ENCODE assay signal across 21 mouse cellular contexts in the genomic region with DNA sequence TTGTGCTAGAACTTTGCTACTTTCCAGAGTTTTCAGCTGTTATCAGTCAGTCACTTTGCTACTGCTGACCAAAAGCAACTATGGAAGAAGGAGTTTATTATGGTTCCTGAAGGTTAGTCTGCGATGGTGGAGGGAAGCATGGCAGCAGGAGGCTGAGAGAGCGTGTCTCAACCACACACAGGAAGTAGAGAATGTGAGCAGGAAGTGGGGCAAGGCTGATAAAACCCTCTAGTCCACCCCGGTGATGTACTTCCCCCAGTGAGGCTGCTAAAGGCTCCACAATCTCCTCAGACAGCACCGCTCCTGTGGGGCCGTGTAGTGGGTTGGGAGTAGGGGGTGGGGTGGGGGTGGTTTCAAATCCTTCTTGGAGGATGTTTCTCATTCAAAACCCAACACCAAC. TPM values are rescaled to one million over a fixed set of nuclear protein-coding genes. Genes with fewer than 3 reads are reported as not detected.
DNase-seq lines count a peak whose midpoint lies in the region; ATAC-seq lines count a peak whose summit lies in the region.
"Had no signal": no experiment of that assay in that cellular context is flagged by ENCODE, and none has a peak within 500 bp of the region (broad histone marks: within the 10 kb centered on the region; RNA-seq: fewer than 3 reads in every experiment).

No protein-coding gene starts in this region.

- WGBS in liver, embryonic 12.5 days (ENCODE audit: insufficient replicate concordance): 27% methylated on average over 5 of the region's 5 CpGs
- WGBS in midbrain, embryonic 10.5 days: 92% methylated on average over 5 of the region's 5 CpGs
- 87% methylated on average over 5 of the region's 5 CpGs for WGBS in hindbrain, embryonic 11.5 days

- H3K9ac ChIP-seq in liver, embryonic 12.5 days: no peak overlapping the region
- no peak overlapping the region for H3K9ac ChIP-seq in hindbrain, embryonic 11.5 days (ENCODE audit: low read depth, low read length)
- H3K9ac ChIP-seq: embryonic facial prominence, embryonic 15.5 days; heart, embryonic 13.5 days; kidney, embryonic 15.5 days; limb, embryonic 13.5 days; lung, embryonic 14.5 days had no signal

- H3K4me3 ChIP-seq in liver, embryonic 12.5 days: no peak overlapping the region
- H3K4me3 ChIP-seq in midbrain, embryonic 10.5 days: no peak overlapping the region
- H3K4me3 ChIP-seq in hindbrain, embryonic 11.5 days (ENCODE audit: low read depth, low read length): no peak overlapping the region
- H3K4me3 ChIP-seq: embryonic facial prominence, embryonic 15.5 days; heart, embryonic 13.5 days; kidney, embryonic 15.5 days; limb, embryonic 13.5 days had no signal

- H3K9me3 ChIP-seq in liver, embryonic 12.5 days (replicated peaks): no peaks in the 10 kb centered on the region
- no peaks in the 10 kb centered on the region for H3K9me3 ChIP-seq in midbrain, embryonic 10.5 days (replicated peaks)
- no peaks in the 10 kb centered on the region for H3K9me3 ChIP-seq in hindbrain, embryonic 11.5 days (ENCODE audit: control insufficient read depth, low read length)
- H3K9me3 ChIP-seq: embryonic facial prominence, embryonic 15.5 days; heart, embryonic 13.5 days; kidney, embryonic 15.5 days; limb, embryonic 13.5 days had no signal

- 0 out of 2 replicates have a peak, but pooled peaks cover 5% of the 10 kb centered on the region for H3K4me1 ChIP-seq in liver, embryonic 12.5 days
- H3K4me1 ChIP-seq in midbrain, embryonic 10.5 days: 0 out of 2 replicates have a peak, but pooled peaks cover 3% of the 10 kb centered on the region
- no peaks in the 10 kb centered on the region for H3K4me1 ChIP-seq in hindbrain, embryonic 11.5 days (replicated peaks; ENCODE audit: control insufficient read depth, insufficient read depth, low read length)
- H3K4me1 ChIP-seq: embryonic facial prominence, embryonic 15.5 days; heart, embryonic 13.5 days; kidney, embryonic 15.5 days; limb, embryonic 13.5 days had no signal

- no peaks in the 10 kb centered on the region for H3K27me3 ChIP-seq in liver, embryonic 12.5 days (replicated peaks)
- no peaks in the 10 kb centered on the region for H3K27me3 ChIP-seq in midbrain, embryonic 10.5 days (ENCODE audit: low read depth, poor library complexity, severe bottlenecking)
- H3K27me3 ChIP-seq in hindbrain, embryonic 11.5 days (ENCODE audit: control insufficient read depth, insufficient read depth, low read length): no peaks in the 10 kb centered on the region
- H3K27me3 ChIP-seq: embryonic facial prominence, embryonic 15.5 days; kidney, embryonic 15.5 days had no signal

- no peaks in the 10 kb centered on the region for H3K36me3 ChIP-seq in liver, embryonic 12.5 days
- no peaks in the 10 kb centered on the region for H3K36me3 ChIP-seq in midbrain, embryonic 10.5 days
- H3K36me3 ChIP-seq in hindbrain, embryonic 11.5 days (ENCODE audit: control insufficient read depth, insufficient read depth, low read length): no peaks in the 10 kb centered on the region
- H3K36me3 ChIP-seq: embryonic facial prominence, embryonic 15.5 days; heart, embryonic 13.5 days; kidney, embryonic 15.5 days; limb, embryonic 13.5 days had no signal

- H3K4me2 ChIP-seq in liver, embryonic 12.5 days: no peak overlapping the region
- no peak overlapping the region for H3K4me2 ChIP-seq in hindbrain, embryonic 11.5 days (replicated peaks; ENCODE audit: low read depth, low read length)
- H3K4me2 ChIP-seq: embryonic facial prominence, embryonic 15.5 days; heart, embryonic 13.5 days; kidney, embryonic 15.5 days; limb, embryonic 13.5 days; lung, embryonic 14.5 days had no signal

- no peak overlapping the region for H3K27ac ChIP-seq in liver, embryonic 12.5 days
- H3K27ac ChIP-seq in midbrain, embryonic 10.5 days (replicated peaks): no peak overlapping the region
- H3K27ac ChIP-seq in hindbrain, embryonic 11.5 days (ENCODE audit: low read depth, low read length): no peak overlapping the region
- H3K27ac ChIP-seq: embryonic facial prominence, embryonic 15.5 days; heart, embryonic 13.5 days; kidney, embryonic 15.5 days; limb, embryonic 13.5 days; macrophage had no signal

- peak; percentile 80 for DNase-seq in MEL-GATA-1-ER (ENCODE audit: extremely low read depth, low read depth)
- DNase-seq in midbrain, embryonic 10.5 days (ENCODE audit: low spot score): no peak
- DNase-seq in hindbrain, embryonic 11.5 days (ENCODE audit: low spot score): no peak
- DNase-seq in left cerebral cortex, adult 9 months (ENCODE audit: low spot score in 2 of 2): no peak
- DNase-seq in cerebellum, postnatal 14 days: no peak
- DNase-seq: adrenal gland, adult 8-10 months; cerebellum, adult 9-11 months; lung, embryonic 14.5 days; right cerebral cortex, postnatal 4 days; thymus, postnatal 4 days had no signal

- peak; percentile 47 for ATAC-seq in CD4-positive, CD25-positive, alpha-beta regulatory T cell, adult 4 months
- 0 out of 2 replicates have a peak, but pooled peaks have one; percentile 30 for ATAC-seq in liver, embryonic 12.5 days
- peak; percentile 99 for ATAC-seq in megakaryocyte progenitor cell, adult 5-6 weeks (replicated peaks; ENCODE audit: poor library complexity)
- ATAC-seq in hindbrain, embryonic 11.5 days (ENCODE audit: low FRiP score): no peak
- ATAC-seq: forebrain, embryonic 16.5 days; hindbrain, embryonic 16.5 days; intestine, postnatal 0 days had no signal

RNA-seq across cellular contexts. Expression of a gene that starts 23.8 kb away (rescaled TPM):
- 10 to 100 TPM in 1 of 2 experiments, 1 to 10 TPM in 1; 7.0 to 15.2 TPM for polyA plus RNA-seq in CD4-positive, CD25-positive, alpha-beta regulatory T cell, adult 4 months (2017; shearing (Covaris generic))
- polyA plus RNA-seq in liver, embryonic 12.5 days (2016; fragmentation: Nextera tagmentation; extraction: Ambion mirVana): 5.2 and 5.3 TPM in 2 replicates
- total RNA-seq in megakaryocyte progenitor cell, adult 5-6 weeks (2015): 12.1 and 12.5 TPM in 2 replicates
- 2.9 and 3.9 TPM in 2 replicates for total RNA-seq in megakaryocyte progenitor cell, adult 5-6 weeks (2017)
- polyA plus RNA-seq in midbrain, embryonic 10.5 days (2016; fragmentation: Nextera tagmentation; extraction: Ambion mirVana): 8.0 and 8.5 TPM in 2 replicates
- 7.2 and 7.3 TPM in 2 replicates for polyA plus RNA-seq in hindbrain, embryonic 11.5 days (2014; fragmentation: Nextera tagmentation; extraction: Ambion mirVana)
